Mouse (Mus musculus) cortical plate, adult 2 months (tissue): ENCODE results near the gene Gse1.

Source experiments
- CTCF ChIP-seq: fragments of 200-500 bp; IDR thresholded peaks from 2 replicates; pipeline ENCODE4 v1.5.1; 2011; ENCODE audit warnings: mild to moderate bottlenecking, control low read depth, low read length; ENCODE audit not compliant: insufficient read depth; ENCODE audit errors: extremely low read depth
- POLR2A ChIP-seq: fragments of 200-500 bp; IDR thresholded peaks from 2 replicates; pipeline ENCODE4 v1.6.1; 2011; ENCODE audit warnings: mild to moderate bottlenecking, low read length, control low read depth; ENCODE audit not compliant: insufficient read depth; ENCODE audit errors: extremely low read depth

- no peak for TF ChIP-seq CTCF
- TF ChIP-seq POLR2A = no peak
Measured at GRCm38 (mm10) chr8:120504251-120505081, 276.2 kb downstream of the Gse1 start.
